Mouse (Mus musculus) ES-Bruce4 (cell line): ENCODE measurements around the gene Ankrd33b.

Experiments
- CTCF ChIP-seq: IDR thresholded peaks from one replicate; pipeline ENCODE4 v1.8.1; 2011; ENCODE audit warnings: low read depth, low read length
- EP300 ChIP-seq: IDR thresholded peaks from 2 replicates; pipeline ENCODE4 v1.6.1; 2011; ENCODE audit warnings: low read depth, low read length; ENCODE audit not compliant: insufficient read depth
- POLR2A ChIP-seq: IDR thresholded peaks from one replicate; pipeline ENCODE4 v1.8.1; 2011; ENCODE audit warnings: low read length; ENCODE audit not compliant: insufficient read depth

DNA sequence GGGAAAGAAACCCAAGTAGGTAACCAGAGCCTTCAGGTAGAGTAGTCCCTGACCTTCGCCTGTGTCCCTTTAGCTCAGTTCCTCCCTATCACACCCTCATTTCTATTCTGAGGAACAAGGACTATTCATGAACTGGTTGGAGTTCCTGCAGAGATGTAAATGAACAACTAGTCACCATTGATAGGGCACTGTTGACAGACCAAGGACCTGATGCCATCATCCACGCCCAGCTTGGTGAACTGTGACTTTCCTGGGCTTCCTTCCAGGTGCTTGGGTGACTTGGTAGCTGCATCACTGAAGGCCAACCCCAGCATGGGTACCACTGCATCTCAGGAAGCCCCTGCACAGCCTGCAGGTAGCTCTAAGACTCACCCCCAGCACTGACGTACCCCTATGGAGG is 85.2 kb downstream of the Ankrd33b start:
- TF ChIP-seq CTCF (no peak), POLR2A (no peak), EP300 (no peak)
